Mouse (Mus musculus) frontal cortex, adult 2 months (tissue): ENCODE measurements around the gene Trdmt1. TPM values are rescaled to one million over a fixed set of nuclear protein-coding genes. Genes with fewer than 3 reads are reported as not detected.

Source experiments
- DNase-seq, 2 experiments: peaks; one replicate each; pipeline ENCODE4 v3.0.0; 2022; ENCODE audit warnings: low spot score in 1 of 2; ENCODE audit errors: extremely low spot score in 1 of 2
- polyA plus RNA-seq: library from polyadenylated mRNA; depleted of rRNA; stranded (reverse); fragments of >200 nt; gene quantifications from 2 replicates; pipeline ENCODE4 v1.2.3, GENCODE M21; 2012

The Trdmt1 gene
- polyA plus RNA-seq, 1 experiment: 5.7 TPM

- no peak for DNase-seq
Measured at GRCm38 (mm10) chr2:13557145-13558030, 12.9 kb upstream of the Trdmt1 start.

DNA sequence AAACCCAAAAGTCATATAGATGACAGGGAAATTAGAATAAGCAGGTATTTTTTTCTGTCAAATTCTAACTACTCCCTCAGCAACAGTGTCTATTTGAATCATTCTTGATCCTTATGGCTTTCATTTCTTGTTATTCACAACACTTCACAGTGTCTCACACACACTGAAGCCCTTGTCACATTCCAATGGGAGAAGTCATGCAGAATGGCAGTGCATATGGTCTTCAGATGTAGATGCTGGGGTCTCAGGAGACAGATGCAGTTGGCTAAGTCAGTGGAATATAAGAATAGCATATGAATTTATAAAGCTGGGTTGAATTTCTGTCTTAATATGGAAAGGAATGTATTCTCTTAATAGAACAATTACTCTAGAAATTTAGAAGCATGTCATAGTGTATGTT lies 11.8 kb upstream of the Trdmt1 start:
- no peak for DNase-seq

DNA sequence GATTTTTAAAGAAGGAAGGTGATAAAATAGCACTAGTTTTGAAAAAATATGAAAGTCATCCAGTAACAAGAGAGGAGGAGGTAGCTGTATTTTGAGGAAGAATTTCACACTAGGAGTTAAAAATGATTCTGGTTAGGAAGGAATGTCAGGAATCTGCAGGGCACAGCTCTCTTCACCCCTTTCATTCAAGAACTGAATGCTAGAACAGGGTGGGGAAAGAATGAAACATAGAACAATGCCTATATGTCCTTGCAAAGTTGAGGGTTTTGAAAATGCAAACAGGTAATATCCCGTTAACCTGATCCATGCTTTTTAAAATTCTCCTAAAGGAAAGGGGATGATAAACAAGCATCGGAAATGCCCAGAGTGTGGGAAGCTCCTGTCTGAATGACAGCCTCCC lies 9.5 kb upstream of the Trdmt1 start:
- DNase-seq: no peak

DNA sequence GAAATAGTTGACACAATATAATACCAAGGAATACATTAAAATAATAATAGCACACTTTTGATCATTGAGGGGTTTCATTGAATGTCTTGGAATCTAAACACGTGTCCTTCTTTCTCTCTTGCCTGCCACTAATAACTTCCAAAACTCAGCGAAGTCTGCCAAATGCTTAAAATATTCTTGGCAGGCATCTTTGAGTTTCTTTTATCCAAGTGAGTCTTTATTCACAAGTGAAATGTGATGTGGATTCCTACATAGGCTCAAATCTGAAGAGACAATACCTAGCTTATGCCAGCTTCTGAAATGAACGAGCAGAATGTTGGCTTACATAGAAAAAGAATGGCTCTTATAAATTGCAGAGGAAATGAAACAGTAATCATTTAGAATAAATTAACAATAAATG lies 4.3 kb upstream of the Trdmt1 start:
- peak in 1 of 2 experiments; percentile 33 for DNase-seq

DNA sequence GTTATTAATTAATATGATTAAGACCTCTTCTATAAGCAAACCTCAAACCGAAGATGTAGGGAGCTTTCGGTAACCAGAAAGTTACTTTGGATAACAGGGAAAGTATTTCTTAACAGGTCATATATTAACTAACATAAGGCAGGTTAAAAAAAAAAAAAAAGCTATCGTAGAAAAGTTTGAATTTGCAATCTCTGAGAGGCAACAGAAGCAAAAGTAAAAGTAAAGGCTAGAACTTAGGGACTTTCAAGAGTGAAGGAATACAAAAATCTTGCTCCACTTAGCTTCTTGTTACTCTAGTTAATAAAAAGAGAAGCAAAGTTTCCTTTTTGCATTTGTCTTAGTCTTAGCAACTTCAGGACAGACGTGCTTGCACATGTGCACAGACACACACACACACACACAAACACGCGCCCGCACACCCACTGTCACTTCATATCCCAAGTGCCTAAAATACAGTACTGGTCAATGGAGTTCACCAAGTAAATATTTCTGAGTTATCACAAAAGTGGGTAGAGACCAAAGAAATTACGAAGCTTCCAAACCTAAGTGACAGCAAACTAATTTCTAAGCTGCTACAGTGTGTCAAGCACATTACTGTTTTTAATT lies 846 bp downstream of the Trdmt1 start:
- no peak for DNase-seq

GRCm38 (mm10) chr2:13539860-13540259 lies 4.6 kb downstream of the Trdmt1 start:
- DNase-seq: no peak

GRCm38 (mm10) chr2:13538704-13539377 lies 5.6 kb downstream of the Trdmt1 start:
- DNase-seq: no peak

GRCm38 (mm10) chr2:13538258-13538657 lies 6.2 kb downstream of the Trdmt1 start:
- no peak for DNase-seq

- DNase-seq: no peak
Measured at GRCm38 (mm10) chr2:13537733-13538132, 6.7 kb downstream of the Trdmt1 start.

- no peak for DNase-seq
Measured at GRCm38 (mm10) chr2:13536747-13537146, 7.7 kb downstream of the Trdmt1 start.

DNA sequence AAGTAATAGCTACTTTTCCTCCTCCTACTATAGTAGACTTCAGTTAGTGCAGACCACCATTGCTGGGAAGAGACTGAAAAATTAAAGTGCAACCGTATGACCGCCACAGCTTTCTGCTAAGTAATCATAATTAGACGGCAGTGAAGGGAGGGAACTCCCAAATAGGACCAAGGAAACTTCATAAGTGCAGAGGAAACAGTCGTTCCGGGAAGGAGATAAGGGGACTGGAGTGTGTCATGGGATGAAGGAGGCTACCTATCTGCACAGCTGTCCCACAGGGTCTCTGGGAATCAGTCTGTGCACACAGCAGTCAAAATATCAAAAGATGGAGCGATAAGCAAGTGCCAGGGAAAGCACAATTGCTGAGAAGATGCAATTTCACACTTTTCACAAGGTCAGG lies 13.8 kb downstream of the Trdmt1 start:
- no peak for DNase-seq

GRCm38 (mm10) chr2:13529253-13529933 lies 15.1 kb downstream of the Trdmt1 start:
- DNase-seq: no peak

DNA sequence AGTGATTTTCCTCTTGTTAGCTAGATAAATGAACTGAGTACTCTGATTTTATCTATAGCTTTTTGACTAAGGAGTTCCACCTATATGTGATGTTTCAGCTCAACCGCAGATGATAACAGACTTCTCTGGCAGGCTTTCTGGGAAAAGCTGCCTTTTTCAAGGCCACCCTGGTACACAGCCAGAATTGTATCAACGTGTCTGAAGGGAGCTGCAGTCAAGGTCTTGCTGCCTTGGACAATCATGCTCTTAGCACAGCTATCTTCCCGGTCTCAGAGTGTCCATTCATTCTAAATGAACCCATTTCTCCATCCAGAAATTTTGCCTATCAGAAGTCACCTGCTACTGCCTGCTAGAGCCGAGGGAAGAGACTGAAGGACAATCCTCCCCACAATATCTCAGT lies 16.9 kb downstream of the Trdmt1 start:
- DNase-seq: no peak

GRCm38 (mm10) chr2:13527125-13527524 lies 17.3 kb downstream of the Trdmt1 start:
- no peak for DNase-seq

DNA sequence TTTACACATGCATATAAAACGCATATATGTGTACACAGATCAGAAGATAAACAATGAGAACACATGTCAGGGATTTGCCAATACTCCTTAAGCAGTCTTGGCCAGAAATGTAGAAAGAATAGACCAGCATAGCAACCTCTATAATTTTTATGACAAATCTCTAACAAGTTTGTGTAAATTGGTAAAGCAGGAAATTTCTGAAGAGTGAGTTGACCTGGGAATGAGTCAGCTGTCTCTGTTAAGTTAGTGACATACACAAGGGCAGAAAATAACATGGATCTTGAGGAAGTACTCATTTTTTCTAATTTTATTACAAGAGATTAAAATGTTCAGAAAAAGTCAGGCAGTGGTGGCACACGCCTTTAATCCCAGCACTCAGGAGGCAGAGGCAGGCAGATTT lies 18.3 kb downstream of the Trdmt1 start:
- DNase-seq: no peak

- peak; percentile 69 to 83 for DNase-seq
Measured at GRCm38 (mm10) chr2:13523540-13524456, 20.7 kb downstream of the Trdmt1 start.

DNA sequence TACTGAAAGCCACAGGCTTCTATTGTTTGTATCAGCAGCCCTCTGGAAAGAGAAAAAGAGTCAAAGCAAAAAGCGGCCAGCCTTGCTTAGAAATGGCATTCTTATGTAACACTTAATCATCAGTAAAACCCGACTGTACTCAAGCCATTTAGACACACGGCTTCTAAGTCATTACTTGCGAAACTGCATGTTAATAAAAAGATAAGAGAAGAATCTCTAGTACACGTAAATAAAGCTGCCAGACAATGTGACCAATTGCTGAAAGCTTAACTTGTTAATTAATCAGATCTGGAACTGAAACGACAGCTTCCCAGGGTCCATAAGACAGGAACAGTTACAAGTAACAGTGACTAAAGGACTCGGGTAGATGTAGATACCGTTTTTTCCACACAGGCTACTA lies 22.4 kb downstream of the Trdmt1 start:
- DNase-seq: no peak

- DNase-seq: no peak
Measured at GRCm38 (mm10) chr2:13514949-13515348, 29.5 kb downstream of the Trdmt1 start.

DNA sequence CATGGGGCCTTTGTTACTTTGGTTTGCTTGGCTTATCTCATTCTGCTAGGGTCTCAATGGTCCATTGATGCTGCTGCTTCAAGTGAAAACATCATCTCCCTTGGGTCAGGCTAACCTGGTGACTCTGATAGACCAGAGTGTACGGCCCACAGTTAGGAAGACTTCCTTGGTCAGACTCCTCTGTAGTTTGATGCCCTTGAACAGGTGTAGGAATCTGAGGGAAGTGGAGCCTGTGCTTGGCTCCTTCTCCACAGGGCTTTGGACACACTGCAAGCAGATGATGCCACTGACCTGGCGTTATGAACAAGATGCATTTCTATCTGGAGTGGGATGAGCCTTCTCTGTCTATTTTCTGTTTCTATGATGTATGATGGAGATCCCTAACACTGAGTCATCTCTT lies 41.8 kb downstream of the Trdmt1 start:
- no peak for DNase-seq

DNA sequence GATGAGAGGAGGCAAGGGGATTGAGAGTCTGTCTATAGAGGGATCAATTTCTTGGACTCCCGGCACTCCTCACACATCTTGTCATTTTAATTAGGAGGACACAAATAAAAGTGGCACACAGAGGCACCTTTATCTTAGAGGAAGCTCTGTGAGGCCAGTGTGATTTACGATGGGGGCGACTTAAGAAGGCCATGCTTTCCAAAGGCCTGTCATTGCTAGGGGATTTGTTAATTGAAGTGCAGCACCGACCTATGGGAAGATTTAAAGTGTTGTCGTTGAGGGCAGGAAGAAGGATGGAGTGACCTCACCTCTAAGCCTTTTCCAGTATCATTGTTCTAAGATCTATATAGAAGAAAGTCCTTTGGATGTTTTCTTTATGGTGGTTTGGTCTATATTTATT lies 42.9 kb downstream of the Trdmt1 start:
- no peak for DNase-seq
